Mouse (Mus musculus) spleen, adult 2 months (tissue): Measurements from ENCODE around the gene Tmem60.

Experiments used
- CTCF ChIP-seq: fragments of 200-500 bp; IDR thresholded peaks from 2 replicates; pipeline ENCODE4 v1.5.1; 2011; ENCODE audit warnings: mild to moderate bottlenecking, inconsistent platforms; ENCODE audit not compliant: insufficient read depth, insufficient read length, insufficient replicate concordance; ENCODE audit errors: extremely low read depth
- POLR2A ChIP-seq: fragments of 200-500 bp; IDR thresholded peaks from 2 replicates; pipeline ENCODE4 v1.6.1; 2011; ENCODE audit warnings: low read depth, low read length, inconsistent platforms

DNA sequence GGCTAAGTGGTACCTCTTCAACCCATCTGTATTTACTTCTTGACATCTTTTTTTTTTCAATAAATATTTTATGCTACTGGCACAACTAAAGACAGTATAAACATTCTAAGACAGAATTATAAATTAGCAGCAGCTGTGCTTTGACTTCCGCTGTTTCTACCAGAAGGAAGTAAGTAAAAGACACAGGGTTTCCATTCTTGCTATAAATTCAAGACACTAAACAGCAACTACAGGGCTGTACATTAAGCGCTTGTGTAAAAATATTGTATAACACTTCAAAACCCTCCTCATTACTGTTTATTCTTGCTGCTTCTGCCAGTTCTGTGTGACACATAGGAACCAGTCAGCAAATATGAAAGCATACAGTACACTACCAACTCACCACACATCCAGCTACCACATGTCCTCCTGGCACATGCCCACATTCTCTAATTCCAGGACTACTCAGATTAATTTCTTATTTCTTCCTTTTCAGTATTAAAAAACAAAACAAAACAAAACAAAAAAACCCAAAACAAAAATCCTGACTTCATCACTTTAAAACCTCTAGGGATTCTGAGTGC is 16.7 kb upstream of the Tmem60 start:
- TF ChIP-seq CTCF: no peak
- TF ChIP-seq POLR2A: no peak
